Mouse (Mus musculus) layer of hippocampus, postnatal 14 days (tissue): Measurements from ENCODE around the gene Gstm6. TPM values are rescaled to one million over a fixed set of nuclear protein-coding genes. Genes with fewer than 3 reads are reported as not detected.

ENCODE experiments used
- DNase-seq, 2 experiments: peaks; one replicate each; pipeline ENCODE4 v3.0.0; 2021 to 2022; ENCODE audit warnings: low spot score in 2 of 2, mixed read lengths in 1 of 2
- total RNA-seq, 2 experiments: library from RNA; stranded (reverse); gene quantifications; 2 replicates each; pipeline ENCODE4 v1.2.3; 2021

The Gstm6 gene
- total RNA-seq, 2 experiments from 2014 or later = 7.8 to 9.8 TPM

GRCm38 (mm10) chr3:107945729-107946128 is 2.2 kb upstream of the Gstm6 start:
- DNase-seq = no peak

DNA sequence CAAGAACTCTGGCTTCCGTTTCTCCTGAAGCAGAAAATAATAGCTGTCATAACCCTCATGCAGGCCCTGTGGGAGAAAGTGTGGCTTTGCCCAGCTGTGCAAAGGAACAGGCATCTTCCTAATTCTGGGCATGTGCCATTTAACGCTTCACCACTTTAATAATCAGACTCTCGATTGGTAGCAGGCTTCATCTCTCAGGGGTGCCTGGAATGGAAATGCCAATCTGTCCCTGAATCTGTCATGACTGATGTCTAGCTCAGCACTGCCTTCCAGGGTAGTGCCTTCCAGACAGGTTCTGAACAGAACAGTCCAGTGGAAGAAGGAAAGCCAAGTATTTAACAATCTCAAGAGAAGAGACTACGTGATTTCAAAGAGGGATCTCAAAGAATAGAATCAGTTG is 2.3 kb downstream of the Gstm6 start:
- peak in 1 of 2 experiments; percentile 62 for DNase-seq

DNA sequence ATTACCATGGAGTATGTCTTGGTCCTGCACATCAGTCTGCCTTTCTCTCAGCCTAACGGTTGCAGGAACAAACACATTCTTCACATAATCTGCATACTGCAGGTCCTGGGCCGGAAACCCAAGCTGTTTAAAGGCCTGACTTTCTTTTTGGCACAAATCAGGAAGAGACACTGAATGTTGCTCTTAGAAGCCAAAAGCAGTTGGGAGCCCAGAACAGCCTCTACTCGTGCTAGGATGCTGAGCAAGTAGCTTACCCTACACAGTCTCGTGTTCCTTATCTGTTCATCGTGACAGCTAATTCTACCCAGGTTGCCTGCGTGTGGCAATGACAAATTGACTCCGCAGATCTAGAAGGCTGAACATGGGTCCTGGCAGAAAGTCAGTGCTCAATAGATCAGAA is 3.0 kb downstream of the Gstm6 start:
- no peak for DNase-seq

DNA sequence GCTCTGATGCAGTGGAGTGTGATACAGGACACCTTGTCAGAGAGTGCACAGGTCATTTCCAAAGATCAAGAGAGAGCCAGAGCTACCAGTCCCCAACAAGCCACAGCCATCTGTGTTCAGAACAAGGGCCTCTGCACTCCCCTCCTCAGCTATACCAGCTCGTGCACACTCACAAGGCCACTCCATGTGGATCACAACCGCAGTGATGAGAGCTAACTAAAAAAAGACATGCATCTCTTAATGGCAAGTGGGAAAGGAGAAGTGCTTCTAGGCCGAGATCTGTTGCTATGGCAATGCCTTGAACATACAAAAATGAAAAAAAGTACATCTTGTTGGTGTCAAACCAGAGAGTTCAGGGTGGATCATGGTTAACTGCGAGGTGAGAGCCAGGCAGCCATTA is 3.7 kb downstream of the Gstm6 start:
- DNase-seq = no peak

DNA sequence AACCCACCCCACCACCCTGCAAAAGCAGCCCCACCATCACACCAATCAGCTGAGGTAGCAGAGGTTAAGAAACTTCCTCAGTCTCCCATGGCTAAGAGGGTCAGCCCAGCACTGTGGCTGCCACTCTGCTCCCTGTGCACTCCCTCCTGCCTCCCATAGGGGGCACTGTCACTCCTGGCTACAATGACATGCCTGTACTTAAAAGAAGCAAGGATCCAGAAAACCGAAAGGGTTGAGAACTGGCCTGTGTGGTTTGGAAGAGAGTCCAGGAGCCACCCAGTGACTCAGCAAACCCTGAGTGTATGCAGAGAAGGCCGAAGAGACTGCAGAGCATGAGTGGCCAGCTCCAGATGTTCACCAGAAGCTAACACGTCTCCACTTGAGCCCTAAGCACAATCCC is 4.1 kb downstream of the Gstm6 start:
- DNase-seq = peak; percentile 47 to 66

GRCm38 (mm10) chr3:107935888-107936287 is 7.7 kb downstream of the Gstm6 start:
- no peak for DNase-seq

DNA sequence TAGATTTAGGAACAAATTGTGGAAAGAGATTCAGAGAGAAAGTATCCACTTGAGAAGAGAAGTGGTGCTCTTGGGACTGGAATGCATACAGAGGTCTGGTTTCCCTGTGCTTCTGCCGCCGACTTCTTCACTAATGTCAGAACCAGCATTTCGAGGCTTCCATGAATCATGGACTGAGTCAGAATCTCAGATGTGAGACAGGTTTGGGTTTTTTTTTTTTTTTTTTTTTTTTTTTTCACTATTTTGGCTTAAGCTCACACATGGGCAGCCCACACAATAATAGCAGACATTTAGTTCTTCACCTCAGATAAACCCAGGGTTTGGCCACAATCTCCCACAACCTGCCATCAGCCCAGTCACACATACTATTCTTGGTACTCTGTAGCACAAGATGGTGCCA is 8.3 kb downstream of the Gstm6 start:
- DNase-seq = no peak

- no peak for DNase-seq
Measured at GRCm38 (mm10) chr3:107932128-107932527, 11.4 kb downstream of the Gstm6 start.

- DNase-seq = peak; percentile 98 to 99
Measured at GRCm38 (mm10) chr3:107931670-107932069, 11.9 kb downstream of the Gstm6 start, which contains the start of gene Gstm7. Gene Gstm7 (minus strand): TSS chr3:107931817.

- no peak for DNase-seq
Measured at GRCm38 (mm10) chr3:107931134-107931533, 12.4 kb downstream of the Gstm6 start.

GRCm38 (mm10) chr3:107929731-107930130 is 13.8 kb downstream of the Gstm6 start:
- no peak for DNase-seq

- no peak for DNase-seq
Measured at GRCm38 (mm10) chr3:107929243-107929642, 14.3 kb downstream of the Gstm6 start.

GRCm38 (mm10) chr3:107928691-107929090 is 14.9 kb downstream of the Gstm6 start:
- DNase-seq = no peak

DNA sequence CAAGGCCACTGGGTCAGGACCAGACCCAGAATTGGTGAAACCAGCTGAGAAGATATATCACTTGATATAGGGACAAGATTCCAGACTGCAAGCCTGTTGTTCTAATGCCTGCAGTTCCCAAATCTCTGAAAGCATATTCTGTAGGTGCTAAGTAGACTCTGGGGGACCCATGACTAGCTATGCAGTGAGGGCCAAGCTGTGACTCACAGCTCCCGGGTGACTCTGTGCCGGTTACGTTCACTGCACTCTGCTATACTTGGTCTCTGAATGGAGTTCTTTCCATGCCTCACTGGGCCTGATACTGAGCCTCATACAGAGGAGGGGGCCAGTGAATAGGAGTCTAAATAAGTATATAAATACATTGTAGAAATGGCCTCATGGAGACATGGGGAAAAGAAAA is 15.7 kb downstream of the Gstm6 start:
- no peak for DNase-seq

GRCm38 (mm10) chr3:107925335-107925734 is 18.2 kb downstream of the Gstm6 start:
- DNase-seq = no peak

DNA sequence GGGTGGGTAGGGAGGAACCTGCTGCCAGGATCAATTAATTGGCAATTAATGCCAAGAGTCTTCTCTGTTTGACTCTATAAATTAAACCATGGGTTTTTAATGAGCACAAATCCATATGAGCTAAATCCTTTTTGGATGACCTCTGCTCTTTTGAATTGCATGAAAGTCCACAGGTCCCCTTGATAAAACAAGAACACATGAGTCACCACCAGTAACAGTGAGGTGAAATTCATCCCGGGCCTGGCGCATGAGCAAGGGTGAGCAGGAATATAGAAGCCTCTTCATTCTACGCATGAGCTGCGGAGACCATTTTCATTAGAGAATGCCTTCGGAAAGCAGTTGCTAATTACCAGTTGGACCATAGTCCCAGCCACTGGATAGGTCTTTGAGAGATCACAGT is 23.2 kb downstream of the Gstm6 start:
- DNase-seq = no peak

DNA sequence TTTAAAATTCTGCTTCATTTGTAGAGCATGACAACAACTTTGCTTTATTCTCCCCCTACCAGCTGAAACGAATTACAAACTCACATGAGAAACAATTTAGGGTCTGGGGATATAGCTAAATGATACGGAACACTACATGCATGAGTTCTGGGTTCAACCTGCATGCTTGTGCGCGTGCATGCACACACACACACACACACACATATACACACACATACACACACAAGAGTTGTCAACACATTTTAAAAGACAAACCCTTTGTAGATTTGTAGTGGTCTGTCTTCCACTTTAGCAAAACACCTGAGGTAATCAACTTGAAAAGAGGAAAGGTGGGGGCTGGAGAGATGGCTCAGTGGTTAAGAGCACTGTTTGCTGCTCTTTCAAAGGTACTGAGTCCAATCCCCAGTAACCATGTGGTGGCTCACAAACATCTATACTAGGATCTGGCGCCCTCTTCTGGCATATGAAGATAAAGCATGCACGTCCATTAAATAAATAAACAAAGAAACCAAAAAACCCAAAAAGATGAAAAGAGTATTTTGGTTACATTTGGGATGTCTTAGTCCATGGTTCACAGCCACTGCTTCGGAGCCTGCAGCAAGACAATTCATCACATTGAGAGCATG is 25.7 kb downstream of the Gstm6 start:
- DNase-seq = peak; percentile 62 to 85

DNA sequence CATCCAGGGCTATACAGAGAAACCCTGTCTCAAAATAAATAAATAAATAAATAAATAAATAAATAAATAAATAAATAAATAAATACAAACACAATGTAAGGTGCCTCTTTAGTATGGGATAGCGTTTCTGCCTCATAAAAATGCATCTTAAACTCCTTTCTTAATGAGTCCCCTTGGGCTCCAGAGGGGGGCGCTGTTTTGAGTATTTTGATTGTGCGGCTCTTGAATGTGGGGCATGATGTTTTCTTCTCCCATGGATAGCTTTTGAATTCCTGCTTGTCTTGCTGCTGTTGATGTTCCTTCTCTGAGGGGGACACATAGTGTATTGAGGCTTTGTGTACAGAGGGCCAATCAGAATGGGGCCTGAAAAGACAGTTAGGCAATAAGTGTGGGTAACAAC is 26.5 kb downstream of the Gstm6 start:
- DNase-seq = no peak

DNA sequence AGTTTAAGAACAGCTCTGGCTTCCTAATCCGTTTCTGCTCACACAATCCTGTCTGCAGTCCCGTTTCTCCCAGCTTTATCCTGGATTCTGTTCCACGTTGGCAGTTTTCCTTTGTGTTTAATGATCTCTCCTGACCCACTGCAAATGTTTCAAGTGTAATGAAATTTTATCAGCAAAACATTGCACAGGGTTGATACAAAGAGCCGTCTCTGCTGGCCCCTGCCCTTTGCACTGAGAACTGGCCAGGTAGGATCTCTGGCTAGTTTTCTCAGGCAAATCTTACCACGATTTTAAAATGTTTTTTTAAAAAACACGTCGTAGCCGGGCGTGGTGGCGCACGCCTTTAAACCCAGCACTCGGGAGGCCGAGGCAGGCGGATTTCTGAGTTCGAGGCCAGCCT is 26.9 kb downstream of the Gstm6 start:
- DNase-seq = no peak

- DNase-seq = no peak
Measured at GRCm38 (mm10) chr3:107905942-107906341, 37.6 kb downstream of the Gstm6 start.

GRCm38 (mm10) chr3:107900955-107901673 is 42.4 kb downstream of the Gstm6 start:
- no peak for DNase-seq

DNA sequence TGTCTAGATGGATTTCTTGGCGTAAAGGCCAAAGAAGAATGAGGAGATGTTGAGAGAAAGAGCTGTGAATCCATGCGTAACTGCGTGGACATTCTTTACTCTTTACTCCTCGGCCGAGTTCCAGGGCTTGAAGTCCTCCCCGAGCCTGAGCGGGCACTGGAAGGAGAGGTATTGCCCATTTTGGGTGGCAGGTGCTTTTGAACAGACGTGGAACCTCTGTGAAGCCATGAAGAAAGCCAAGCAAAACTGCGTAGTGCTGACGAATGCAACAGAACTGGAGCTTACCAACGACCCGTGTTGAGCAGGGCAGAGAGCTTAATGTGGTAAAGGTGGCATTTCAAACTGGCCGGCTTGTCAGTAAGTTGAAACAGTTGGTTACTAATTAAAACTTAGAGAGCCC is 44.9 kb downstream of the Gstm6 start:
- no peak for DNase-seq
